Mouse (Mus musculus) kidney, postnatal 4 days (tissue): ENCODE results near the gene Mei4.
A peak's percentile ranks its signal among the peaks of the same experiment; 100 is the strongest.

ENCODE experiments used
- DNase-seq, 2 experiments: peaks; one replicate each; pipeline ENCODE4 v3.0.0; 2021; ENCODE audit warnings: mixed read lengths in 2 of 2

The Mei4 gene

GRCm38 (mm10) chr9:81863181-81863887, at the start of gene Mei4:
Gene Mei4 (plus strand): TSS chr9:81863670.
- peak; percentile 78 to 83 for DNase-seq

- DNase-seq: no peak
Measured at GRCm38 (mm10) chr9:81819715-81820373, 43.6 kb upstream of the Mei4 start.

- no peak for DNase-seq
Measured at GRCm38 (mm10) chr9:81827560-81827959, 35.9 kb upstream of the Mei4 start.

- no peak for DNase-seq
Measured at GRCm38 (mm10) chr9:81834056-81834455, 29.4 kb upstream of the Mei4 start.

- no peak for DNase-seq
Measured at GRCm38 (mm10) chr9:81858861-81859260, 4.6 kb upstream of the Mei4 start.

- DNase-seq: no peak
Measured at GRCm38 (mm10) chr9:81863888-81864234, 391 bp downstream of the Mei4 start.

GRCm38 (mm10) chr9:81866032-81866431, 2.6 kb downstream of the Mei4 start:
- DNase-seq: no peak

- DNase-seq: no peak
Measured at GRCm38 (mm10) chr9:81921456-81921855, 58.0 kb downstream of the Mei4 start.

- DNase-seq: no peak
Measured at GRCm38 (mm10) chr9:81924744-81925143, 61.3 kb downstream of the Mei4 start.

GRCm38 (mm10) chr9:81940533-81940932, 77.1 kb downstream of the Mei4 start:
- no peak for DNase-seq

- no peak for DNase-seq
Measured at GRCm38 (mm10) chr9:81945624-81946023, 82.2 kb downstream of the Mei4 start.

- DNase-seq: no peak
Measured at GRCm38 (mm10) chr9:81956858-81957257, 93.4 kb downstream of the Mei4 start.

- DNase-seq: no peak
Measured at GRCm38 (mm10) chr9:81957842-81958241, 94.4 kb downstream of the Mei4 start.

- no peak for DNase-seq
Measured at GRCm38 (mm10) chr9:81966765-81967164, 103.3 kb downstream of the Mei4 start.

- no peak for DNase-seq
Measured at GRCm38 (mm10) chr9:81968935-81969334, 105.5 kb downstream of the Mei4 start.

- DNase-seq: no peak
Measured at GRCm38 (mm10) chr9:81982461-81982860, 119.0 kb downstream of the Mei4 start.

- DNase-seq: no peak
Measured at GRCm38 (mm10) chr9:82012991-82013390, 149.5 kb downstream of the Mei4 start.

- DNase-seq: no peak
Measured at GRCm38 (mm10) chr9:82042515-82043056, 179.1 kb downstream of the Mei4 start.

GRCm38 (mm10) chr9:82044517-82044916, 181.0 kb downstream of the Mei4 start:
- DNase-seq: no peak

GRCm38 (mm10) chr9:82073832-82074231, 210.4 kb downstream of the Mei4 start:
- DNase-seq: no peak

- no peak for DNase-seq
Measured at GRCm38 (mm10) chr9:82075270-82075669, 211.8 kb downstream of the Mei4 start.

GRCm38 (mm10) chr9:82096409-82096808, 232.9 kb downstream of the Mei4 start:
- no peak for DNase-seq

- DNase-seq: no peak
Measured at GRCm38 (mm10) chr9:82114865-82115264, 251.4 kb downstream of the Mei4 start.

GRCm38 (mm10) chr9:82136119-82136518, 272.6 kb downstream of the Mei4 start:
- no peak for DNase-seq
